ENCODE assay signal across 16 mouse cellular contexts in the genomic region with DNA sequence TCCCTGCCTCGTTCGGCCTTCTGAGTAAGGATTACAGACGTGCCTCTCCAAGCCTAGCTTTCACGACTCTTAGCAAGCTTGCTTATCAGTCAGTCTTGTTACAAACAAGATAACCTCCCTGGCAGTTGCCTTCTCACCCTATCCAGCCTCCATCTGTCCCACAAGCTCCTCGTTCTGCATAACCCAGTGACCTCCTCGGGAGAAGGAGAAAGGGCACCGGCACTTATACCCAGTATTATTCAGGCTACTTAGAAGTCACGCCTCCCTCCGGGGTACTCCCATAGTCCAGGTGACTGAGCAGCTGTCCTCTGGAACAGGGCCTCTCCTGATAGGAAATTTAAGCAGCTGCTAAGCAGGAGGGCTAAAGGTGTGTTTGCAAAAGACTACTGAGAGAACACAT. TPM values are rescaled to one million over a fixed set of nuclear protein-coding genes. Genes with fewer than 3 reads are reported as not detected.
DNase-seq lines count a peak whose midpoint lies in the region; ATAC-seq and TF ChIP-seq lines count a peak whose summit lies in the region.
"Had no signal": no experiment of that assay in that cellular context is flagged by ENCODE, and none has a peak within 500 bp of the region (broad histone marks: within the 10 kb centered on the region; RNA-seq: fewer than 3 reads in every experiment).

No protein-coding gene starts in this region.

- ATAC-seq in midbrain, embryonic 11.5 days (ENCODE audit: low FRiP score), result no peak
- ATAC-seq in midbrain, postnatal 0 days (ENCODE audit: low FRiP score), result no peak
- peak; percentile 79 for ATAC-seq in intestine, embryonic 15.5 days
- ATAC-seq in liver, embryonic 16.5 days (ENCODE audit: low read depth), result peak; percentile 77
- no peak for ATAC-seq in forebrain, embryonic 16.5 days
- ATAC-seq: forebrain, embryonic 15.5 days; midbrain, embryonic 15.5 days had no signal

- no peak overlapping the region for H3K4me3 ChIP-seq in midbrain, embryonic 11.5 days (ENCODE audit: low read depth, low read length)
- no peak overlapping the region for H3K4me3 ChIP-seq in midbrain, postnatal 0 days (ENCODE audit: low read depth, low read length)
- H3K4me3 ChIP-seq in intestine, embryonic 15.5 days (replicated peaks), result no peak overlapping the region
- H3K4me3 ChIP-seq in liver, embryonic 16.5 days (ENCODE audit: low read depth, low read length), result no peak overlapping the region; the same call in 1 of the 2 replicates
- H3K4me3 ChIP-seq in forebrain, embryonic 16.5 days (replicated peaks; ENCODE audit: low read length), result no peak overlapping the region
- H3K4me3 ChIP-seq: forebrain, embryonic 15.5 days; hindbrain, embryonic 13.5 days; midbrain, embryonic 15.5 days had no signal

- no peak overlapping the region for H3K9ac ChIP-seq in midbrain, embryonic 11.5 days (ENCODE audit: low read length)
- no peak overlapping the region for H3K9ac ChIP-seq in midbrain, postnatal 0 days (replicated peaks; ENCODE audit: low read length, poor library complexity, severe bottlenecking)
- H3K9ac ChIP-seq in intestine, embryonic 15.5 days, result no peak overlapping the region
- H3K9ac ChIP-seq in liver, embryonic 16.5 days (ENCODE audit: low read depth, low read length), result 0 out of 2 replicates have a peak overlapping the region, but pooled peaks have one; percentile 25
- H3K9ac ChIP-seq in forebrain, embryonic 16.5 days (replicated peaks; ENCODE audit: low read depth, low read length), result no peak overlapping the region
- H3K9ac ChIP-seq: forebrain, embryonic 15.5 days; hindbrain, embryonic 13.5 days; midbrain, embryonic 15.5 days had no signal

- TF ChIP-seq CTCF in midbrain, postnatal 0 days (IDR thresholded peaks at IDR 0.05), result no peak

- no peak overlapping the region for H3K4me2 ChIP-seq in midbrain, embryonic 11.5 days
- H3K4me2 ChIP-seq in midbrain, postnatal 0 days (ENCODE audit: low read depth, low read length, poor library complexity, severe bottlenecking), result no peak overlapping the region
- no peak overlapping the region for H3K4me2 ChIP-seq in intestine, embryonic 15.5 days (replicated peaks)
- peak overlapping the region; percentile 27 for H3K4me2 ChIP-seq in liver, embryonic 16.5 days (ENCODE audit: low read depth, low read length)
- H3K4me2 ChIP-seq in forebrain, embryonic 16.5 days (ENCODE audit: low read length), result no peak overlapping the region
- H3K4me2 ChIP-seq: forebrain, embryonic 15.5 days; hindbrain, embryonic 13.5 days; midbrain, embryonic 15.5 days had no signal

- WGBS in midbrain, embryonic 11.5 days, result 68% methylated on average over 9 of the region's 9 CpGs
- WGBS in midbrain, postnatal 0 days, result 72% methylated on average over 9 of the region's 9 CpGs
- WGBS in intestine, embryonic 15.5 days, result 46% methylated on average over 9 of the region's 9 CpGs
- 15% methylated on average over 9 of the region's 9 CpGs for WGBS in liver, embryonic 16.5 days (ENCODE audit: insufficient replicate concordance)
- WGBS in forebrain, embryonic 16.5 days, result 80% methylated on average over 9 of the region's 9 CpGs

- no peaks in the 10 kb centered on the region for H3K9me3 ChIP-seq in midbrain, embryonic 11.5 days (ENCODE audit: control insufficient read depth, low read length)
- H3K9me3 ChIP-seq in midbrain, postnatal 0 days (ENCODE audit: low read length), result no peaks in the 10 kb centered on the region
- no peaks in the 10 kb centered on the region for H3K9me3 ChIP-seq in intestine, embryonic 15.5 days
- no peaks in the 10 kb centered on the region for H3K9me3 ChIP-seq in liver, embryonic 16.5 days (replicated peaks; ENCODE audit: control insufficient read depth, low read length)
- H3K9me3 ChIP-seq in forebrain, embryonic 16.5 days (ENCODE audit: control insufficient read depth, low read length), result no peaks in the 10 kb centered on the region
- H3K9me3 ChIP-seq: forebrain, embryonic 15.5 days; hindbrain, embryonic 13.5 days; midbrain, embryonic 15.5 days had no signal

- DNase-seq in midbrain, embryonic 11.5 days (ENCODE audit: low spot score, missing footprints), result peak; percentile 66
- no peak for DNase-seq in midbrain, postnatal 0 days (ENCODE audit: low spot score)
- no peak for DNase-seq in yolk sac, embryonic 10.5 days (ENCODE audit: low spot score)
- no peak for DNase-seq in gastrocnemius, adult 18-20 months (ENCODE audit: low spot score)
- DNase-seq: cerebellum, adult 9-10 months; gastrocnemius, postnatal 14 days; kidney, adult 18-20 months; kidney, postnatal 4 days; layer of hippocampus, postnatal 36 days had no signal

- no peak overlapping the region for H3K27ac ChIP-seq in midbrain, embryonic 11.5 days (ENCODE audit: low read depth, low read length)
- no peak overlapping the region for H3K27ac ChIP-seq in midbrain, postnatal 0 days (ENCODE audit: low read depth, low read length)
- no peak overlapping the region for H3K27ac ChIP-seq in intestine, embryonic 15.5 days
- H3K27ac ChIP-seq in liver, embryonic 16.5 days (ENCODE audit: low read length), result peak overlapping the region; percentile 75
- no peak overlapping the region for H3K27ac ChIP-seq in forebrain, embryonic 16.5 days (ENCODE audit: low read length)
- H3K27ac ChIP-seq: forebrain, embryonic 15.5 days; hindbrain, embryonic 13.5 days; macrophage; midbrain, embryonic 15.5 days had no signal

- H3K27me3 ChIP-seq in midbrain, embryonic 11.5 days (ENCODE audit: control insufficient read depth, insufficient read depth, low read length), result no peaks in the 10 kb centered on the region
- H3K27me3 ChIP-seq in midbrain, postnatal 0 days (ENCODE audit: insufficient read depth, low read length), result no peaks in the 10 kb centered on the region
- no peaks in the 10 kb centered on the region for H3K27me3 ChIP-seq in intestine, embryonic 15.5 days (replicated peaks)
- no peaks in the 10 kb centered on the region for H3K27me3 ChIP-seq in liver, embryonic 16.5 days (ENCODE audit: control insufficient read depth, insufficient read depth, low read depth, low read length)
- no peaks in the 10 kb centered on the region for H3K27me3 ChIP-seq in forebrain, embryonic 16.5 days (replicated peaks; ENCODE audit: control insufficient read depth, insufficient read depth, low read length)
- H3K27me3 ChIP-seq: forebrain, embryonic 15.5 days; hindbrain, embryonic 13.5 days; midbrain, embryonic 15.5 days had no signal

- H3K4me1 ChIP-seq in midbrain, embryonic 11.5 days (ENCODE audit: control insufficient read depth, insufficient read depth, low read length), result no peaks in the 10 kb centered on the region
- no peaks in the 10 kb centered on the region for H3K4me1 ChIP-seq in midbrain, postnatal 0 days (ENCODE audit: insufficient read depth, low read length)
- H3K4me1 ChIP-seq in intestine, embryonic 15.5 days (replicated peaks), result 0 out of 2 replicates have a peak, but pooled peaks cover 3% of the 10 kb centered on the region
- peaks cover 21% of the 10 kb centered on the region for H3K4me1 ChIP-seq in liver, embryonic 16.5 days (ENCODE audit: control insufficient read depth, low read depth, low read length)
- H3K4me1 ChIP-seq in forebrain, embryonic 16.5 days (replicated peaks; ENCODE audit: control insufficient read depth, insufficient read depth, low read length), result no peaks in the 10 kb centered on the region
- H3K4me1 ChIP-seq: forebrain, embryonic 15.5 days; hindbrain, embryonic 13.5 days; midbrain, embryonic 15.5 days had no signal

- no peaks in the 10 kb centered on the region for H3K36me3 ChIP-seq in midbrain, embryonic 11.5 days (ENCODE audit: control insufficient read depth, insufficient read depth, low read length)
- 0 out of 2 replicates have a peak, but pooled peaks cover 2% of the 10 kb centered on the region for H3K36me3 ChIP-seq in midbrain, postnatal 0 days (ENCODE audit: insufficient read depth, low read length)
- no peaks in the 10 kb centered on the region for H3K36me3 ChIP-seq in intestine, embryonic 15.5 days
- H3K36me3 ChIP-seq in liver, embryonic 16.5 days (ENCODE audit: control insufficient read depth, insufficient read depth), result no peaks in the 10 kb centered on the region; the same call in 1 of the 2 replicates
- no peaks in the 10 kb centered on the region for H3K36me3 ChIP-seq in forebrain, embryonic 16.5 days (ENCODE audit: control insufficient read depth, insufficient read depth)
- H3K36me3 ChIP-seq: forebrain, embryonic 15.5 days; hindbrain, embryonic 13.5 days; midbrain, embryonic 15.5 days had no signal

RNA-seq across cellular contexts. Expression of gene Tbc1d8, which starts 48.5 kb away (rescaled TPM):
- polyA plus RNA-seq in midbrain, embryonic 11.5 days (2014; fragmentation: Nextera tagmentation; extraction: Ambion mirVana), result 4.6 and 5.4 TPM in 2 replicates
- total RNA-seq in midbrain, postnatal 0 days (2014; rRNA removed), result 18.3 and 20.2 TPM in 2 replicates
- 8.5 TPM in 2 replicates for polyA plus RNA-seq in midbrain, postnatal 0 days (2015; fragmentation: Nextera tagmentation; extraction: Ambion mirVana)
- 8.6 and 8.7 TPM in 2 replicates for polyA plus RNA-seq in intestine, embryonic 15.5 days (2015; fragmentation: Nextera tagmentation; extraction: Ambion mirVana)
- polyA plus RNA-seq in liver, embryonic 16.5 days (2015; fragmentation: Nextera tagmentation; extraction: Ambion mirVana), result 6.2 and 7.2 TPM in 2 replicates
- polyA plus RNA-seq in forebrain, embryonic 16.5 days (2015; fragmentation: Nextera tagmentation; extraction: Ambion mirVana), result 10.6 and 13.0 TPM in 2 replicates
- total RNA-seq in gastrocnemius, adult 18-20 months (2021), result 1 to 10 TPM; 8.3 to 9.5 TPM

Comparison
In these comparisons a context has a peak if more than half of its experiments do, and no peak if none do; other contexts are left out.
1. ATAC-seq: peak in intestine, embryonic 15.5 days (single experiment) and liver, embryonic 16.5 days (single experiment); none in midbrain, embryonic 11.5 days (single experiment), midbrain, postnatal 0 days (single experiment) and forebrain, embryonic 16.5 days (single experiment).